Mouse (Mus musculus) kidney, embryonic 16.5 days (tissue): Measurements from ENCODE around the gene Ccl1. TPM values are rescaled to one million over a fixed set of nuclear protein-coding genes. Genes with fewer than 3 reads are reported as not detected.

Experiments
- ATAC-seq: fragments of 200-750 bp; cut with Nextera tagmentation; 2 replicates; pipeline ENCODE4 v1.8.0; 2017; ENCODE audit warnings: moderate TSS enrichment; ENCODE audit not compliant: low FRiP score, low TSS enrichment
- H3K27ac ChIP-seq: fragments of 300-500 bp; sonication (generic); 2 replicates; pipeline ENCODE4 v1.5.1; 2014; ENCODE audit warnings: low read length
- H3K27me3 ChIP-seq: fragments of 300-500 bp; sonication (generic); 2 replicates; pipeline ENCODE4 v1.6.1; 2014; ENCODE audit warnings: low read length, control low read depth, mixed read lengths; ENCODE audit not compliant: insufficient read depth
- H3K36me3 ChIP-seq: fragments of 300-500 bp; sonication (generic); 2 replicates; pipeline ENCODE4 v1.6.1; 2014; ENCODE audit warnings: low read length, control low read depth, mixed read lengths; ENCODE audit not compliant: insufficient read depth
- H3K4me1 ChIP-seq: fragments of 300-500 bp; sonication (generic); 2 replicates; pipeline ENCODE4 v1.6.1; 2014; ENCODE audit warnings: low read length, control low read depth, mixed read lengths; ENCODE audit not compliant: insufficient read depth
- H3K4me2 ChIP-seq: fragments of 300-500 bp; sonication (generic); replicated peaks from 2 replicates; pipeline ENCODE4 v1.6.1; 2014; ENCODE audit warnings: low read depth, low read length
- H3K4me3 ChIP-seq: fragments of 300-500 bp; sonication (generic); 2 replicates; pipeline ENCODE4 v1.5.1; 2014; ENCODE audit warnings: mild to moderate bottlenecking, low read length
- H3K9ac ChIP-seq: fragments of 300-500 bp; sonication (generic); replicated peaks from 2 replicates; pipeline ENCODE4 v1.6.1; 2014; ENCODE audit warnings: low read length
- H3K9me3 ChIP-seq: fragments of 300-500 bp; sonication (generic); 2 replicates; pipeline ENCODE4 v1.6.1; 2016; ENCODE audit warnings: low read length, control low read depth
- WGBS: fragments of 180-500 bp; shearing (Covaris S2); extraction: QIAGEN DNeasy Blood & Tissue Kit; methylation state at CpG from one replicate; pipeline ENCODE4 v1.1.7; 2014; 5-methylcytosine and 5-hydroxymethylcytosine counted together
- polyA plus RNA-seq: library from polyadenylated mRNA; unstranded; fragments of >200 nt; fragmentation: Nextera tagmentation; extraction: Ambion mirVana; gene quantifications from 2 replicates; pipeline ENCODE4 v1.2.1, GENCODE M21; 2015

Gene Ccl1
- polyA plus RNA-seq, 1 experiment from 2014 or later = not detected

GRCm38 (mm10) chr11:82163285-82163684 is 142.2 kb downstream of the Ccl1 start:
- H3K4me3 ChIP-seq = no peak overlapping the region
- no peaks in the 10 kb centered on the region for H3K36me3 ChIP-seq
- 69% methylated on average over 8 of the region's 8 CpGs for WGBS
- H3K9me3 ChIP-seq = no peaks in the 10 kb centered on the region
- H3K9ac ChIP-seq = no peak overlapping the region
- no peaks in the 10 kb centered on the region for H3K27me3 ChIP-seq
- no peak overlapping the region for H3K27ac ChIP-seq
- no peak overlapping the region for H3K4me2 ChIP-seq
- no peak for ATAC-seq
- no peaks in the 10 kb centered on the region for H3K4me1 ChIP-seq

GRCm38 (mm10) chr11:82159126-82159525 is 146.4 kb downstream of the Ccl1 start:
- H3K9me3 ChIP-seq = no peaks in the 10 kb centered on the region
- no peak overlapping the region for H3K4me2 ChIP-seq
- H3K36me3 ChIP-seq = no peaks in the 10 kb centered on the region
- no peak overlapping the region for H3K9ac ChIP-seq
- no peaks in the 10 kb centered on the region for H3K27me3 ChIP-seq
- no peak overlapping the region for H3K27ac ChIP-seq
- H3K4me1 ChIP-seq = no peaks in the 10 kb centered on the region
- no peak for ATAC-seq
- 87% methylated on average over 2 of the region's 2 CpGs for WGBS
- no peak overlapping the region for H3K4me3 ChIP-seq

- peak; percentile 79 for ATAC-seq
- Histone ChIP-seq H3K9ac (no peak overlapping the region), H3K4me1 (peaks cover 15% of the 10 kb centered on the region), H3K36me3 (no peaks in the 10 kb centered on the region), H3K4me2 (no peak overlapping the region), H3K4me3 (no peak overlapping the region), H3K9me3 (no peaks in the 10 kb centered on the region), H3K27ac (peak overlapping the region; percentile 76), H3K27me3 (no peaks in the 10 kb centered on the region)
- 20% methylated on average over 7 of the region's 7 CpGs for WGBS
Measured at GRCm38 (mm10) chr11:82139492-82140094, 165.9 kb downstream of the Ccl1 start.

GRCm38 (mm10) chr11:82136196-82136595 is 169.3 kb downstream of the Ccl1 start:
- no peak for ATAC-seq
- Histone ChIP-seq H3K36me3 (no peaks in the 10 kb centered on the region), H3K9ac (no peak overlapping the region), H3K27me3 (no peaks in the 10 kb centered on the region), H3K9me3 (no peaks in the 10 kb centered on the region), H3K4me2 (no peak overlapping the region), H3K4me1 (peaks cover 15% of the 10 kb centered on the region), H3K27ac (no peak overlapping the region), H3K4me3 (no peak overlapping the region)
- WGBS = 92% methylated on average over 2 of the region's 2 CpGs

- Histone ChIP-seq H3K9me3 (no peaks in the 10 kb centered on the region), H3K27ac (no peak overlapping the region), H3K27me3 (no peaks in the 10 kb centered on the region), H3K4me3 (no peak overlapping the region), H3K36me3 (no peaks in the 10 kb centered on the region), H3K4me1 (peaks cover 6% of the 10 kb centered on the region), H3K9ac (no peak overlapping the region), H3K4me2 (no peak overlapping the region)
- no peak for ATAC-seq
- WGBS = 86% methylated on average over 1 of the region's 1 CpGs
Measured at GRCm38 (mm10) chr11:82132977-82133376, 172.5 kb downstream of the Ccl1 start.

Other genes with a start within 250 kb of the Ccl1 start
- 11.7 and 14.7 TPM in 2 replicates for gene Ccl11, start 247.9 kb downstream of the Ccl1 start, polyA plus RNA-seq
- 2.2 and 2.3 TPM in 2 replicates for gene Ccl12, start 203.8 kb downstream of the Ccl1 start, polyA plus RNA-seq
- gene Ccl8, start 190.5 kb downstream of the Ccl1 start, polyA plus RNA-seq = not detected in 2 replicates
- 0.10 and 0.40 TPM in 2 replicates for gene Tmem132e, start 83.2 kb upstream of the Ccl1 start, polyA plus RNA-seq